Mouse (Mus musculus) cerebral cortex, adult 2 months (tissue): ENCODE measurements around the gene Fbxo31.

Source experiments
- WGBS: fragments of 180-500 bp; shearing (Covaris S2); methylation state at CpG from one replicate; pipeline ENCODE4 v1.1.7; 2018; 5-methylcytosine and 5-hydroxymethylcytosine counted together

Gene Fbxo31

GRCm38 (mm10) chr8:121588750-121589149 lies 10.1 kb upstream of the Fbxo31 start:
- 85% methylated on average over 4 of the region's 4 CpGs for WGBS

- WGBS = under 1% methylated on average over 47 of the region's 47 CpGs
Measured at GRCm38 (mm10) chr8:121585159-121585825, 6.7 kb upstream of the Fbxo31 start.

- WGBS = 38% methylated on average over 13 of the region's 13 CpGs
Measured at GRCm38 (mm10) chr8:121584730-121585129, 6.1 kb upstream of the Fbxo31 start.

GRCm38 (mm10) chr8:121583653-121584052 lies 5.0 kb upstream of the Fbxo31 start:
- 31% methylated on average over 8 of the region's 8 CpGs for WGBS

DNA sequence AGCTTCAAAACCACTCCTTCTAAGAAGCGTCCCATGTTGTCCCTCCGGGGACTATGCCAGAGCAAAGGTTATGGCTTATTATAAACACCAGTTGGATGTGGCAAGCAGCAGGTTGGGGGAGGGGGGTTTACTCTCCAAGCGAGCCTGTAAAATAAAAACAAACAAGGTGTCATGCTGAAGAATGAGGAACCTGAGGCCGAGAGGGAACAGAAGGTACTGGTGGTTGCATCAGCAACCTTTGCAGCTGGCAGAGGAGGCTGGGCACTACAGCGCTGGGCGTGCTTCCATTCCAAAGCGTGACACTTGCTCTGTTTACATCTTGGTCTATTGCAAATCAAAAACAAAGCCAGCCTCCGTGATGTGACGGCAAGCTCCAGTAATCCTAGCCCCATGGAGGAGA lies 1.9 kb upstream of the Fbxo31 start:
- WGBS = 48% methylated on average over 9 of the region's 9 CpGs

- WGBS = 1% methylated on average over 41 of the region's 44 CpGs
Measured at GRCm38 (mm10) chr8:121577751-121578675, 593 bp downstream of the Fbxo31 start.

DNA sequence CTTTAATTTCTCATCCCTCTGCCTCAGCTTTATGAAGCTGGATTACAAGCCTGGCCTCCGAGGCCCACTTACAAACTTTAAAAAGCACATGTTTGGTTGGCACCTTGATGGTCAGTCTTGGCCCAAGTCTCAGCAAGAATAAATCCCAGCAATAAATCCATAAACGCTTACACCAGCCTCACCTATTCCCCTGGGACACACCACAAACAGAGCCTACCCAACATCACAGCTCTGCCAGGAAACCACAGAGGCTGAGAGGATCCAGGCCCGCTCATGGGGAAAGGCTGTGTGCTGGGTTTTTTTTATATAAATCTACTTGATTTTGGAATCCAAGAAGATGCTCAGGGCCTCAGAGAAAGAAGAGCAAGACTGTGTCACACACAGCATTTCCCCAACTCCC lies 2.9 kb downstream of the Fbxo31 start:
- 74% methylated on average over 3 of the region's 3 CpGs for WGBS

DNA sequence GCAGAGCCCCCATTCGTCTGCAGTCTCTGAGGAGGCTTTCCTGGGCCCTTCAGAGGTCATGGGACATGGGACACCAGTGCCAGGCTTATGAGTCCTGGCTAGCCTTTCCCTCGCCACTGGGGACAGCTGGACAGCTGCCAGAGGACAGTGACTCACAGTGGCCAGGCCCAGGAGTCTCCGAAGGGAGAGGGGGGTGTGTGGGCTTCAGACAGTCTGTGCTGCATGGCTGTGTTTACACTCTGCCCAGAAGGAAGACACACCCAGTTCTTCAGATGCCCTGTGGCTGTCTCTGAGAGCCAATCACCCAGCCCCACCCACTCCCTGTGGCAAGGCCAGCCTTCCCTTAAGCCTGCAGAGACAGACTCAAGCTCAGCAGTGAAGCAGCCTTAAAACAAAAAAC lies 5.3 kb downstream of the Fbxo31 start:
- 19% methylated on average over 3 of the region's 3 CpGs for WGBS

- 83% methylated on average over 7 of the region's 7 CpGs for WGBS
Measured at GRCm38 (mm10) chr8:121572121-121572520, 6.5 kb downstream of the Fbxo31 start.

- 65% methylated on average over 17 of the region's 17 CpGs for WGBS
Measured at GRCm38 (mm10) chr8:121570801-121571200, 7.8 kb downstream of the Fbxo31 start.

- WGBS = 64% methylated on average over 21 of the region's 21 CpGs
Measured at GRCm38 (mm10) chr8:121570335-121570734, 8.3 kb downstream of the Fbxo31 start.

DNA sequence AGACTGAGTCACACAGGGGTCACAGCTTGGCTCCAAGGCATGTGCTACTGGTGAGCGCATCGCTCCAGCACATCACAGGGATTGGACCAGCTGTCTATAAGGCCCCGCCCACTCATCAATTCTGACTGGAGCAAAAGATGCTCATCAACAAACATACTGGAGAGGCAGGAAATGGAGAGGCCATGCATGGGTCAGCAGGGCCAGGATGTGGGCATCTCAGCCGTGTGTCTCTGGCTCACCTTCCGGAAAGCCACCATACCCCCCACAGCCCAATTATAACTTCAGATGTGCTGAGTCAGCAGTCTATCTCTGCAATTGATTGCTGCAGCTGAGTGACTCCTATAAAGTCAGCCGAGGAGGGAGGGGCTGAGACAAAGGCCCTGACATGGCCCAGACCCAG lies 10.3 kb downstream of the Fbxo31 start:
- 70% methylated on average over 6 of the region's 6 CpGs for WGBS

DNA sequence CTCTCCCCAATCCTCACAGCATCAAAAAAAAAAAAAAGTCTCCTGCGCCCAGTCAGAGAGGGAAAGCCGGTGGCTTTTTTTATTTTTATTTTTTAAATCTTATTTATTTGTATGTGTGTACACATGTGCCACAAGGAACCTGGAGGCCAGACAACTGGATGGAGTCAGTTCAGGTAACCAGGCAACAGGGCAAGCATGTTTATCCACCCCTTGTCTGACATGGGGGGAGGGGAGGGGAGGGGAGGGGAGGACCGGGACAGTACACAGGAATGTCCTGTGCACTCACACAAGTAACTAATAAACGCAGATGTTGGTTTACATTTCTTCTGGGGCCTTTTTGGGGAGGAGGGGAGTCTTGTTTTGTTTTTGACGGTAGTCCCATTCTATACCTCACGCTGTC lies 14.9 kb downstream of the Fbxo31 start:
- WGBS = 74% methylated on average over 6 of the region's 6 CpGs

GRCm38 (mm10) chr8:121562941-121563351 lies 15.7 kb downstream of the Fbxo31 start:
- 47% methylated on average over 9 of the region's 9 CpGs for WGBS

DNA sequence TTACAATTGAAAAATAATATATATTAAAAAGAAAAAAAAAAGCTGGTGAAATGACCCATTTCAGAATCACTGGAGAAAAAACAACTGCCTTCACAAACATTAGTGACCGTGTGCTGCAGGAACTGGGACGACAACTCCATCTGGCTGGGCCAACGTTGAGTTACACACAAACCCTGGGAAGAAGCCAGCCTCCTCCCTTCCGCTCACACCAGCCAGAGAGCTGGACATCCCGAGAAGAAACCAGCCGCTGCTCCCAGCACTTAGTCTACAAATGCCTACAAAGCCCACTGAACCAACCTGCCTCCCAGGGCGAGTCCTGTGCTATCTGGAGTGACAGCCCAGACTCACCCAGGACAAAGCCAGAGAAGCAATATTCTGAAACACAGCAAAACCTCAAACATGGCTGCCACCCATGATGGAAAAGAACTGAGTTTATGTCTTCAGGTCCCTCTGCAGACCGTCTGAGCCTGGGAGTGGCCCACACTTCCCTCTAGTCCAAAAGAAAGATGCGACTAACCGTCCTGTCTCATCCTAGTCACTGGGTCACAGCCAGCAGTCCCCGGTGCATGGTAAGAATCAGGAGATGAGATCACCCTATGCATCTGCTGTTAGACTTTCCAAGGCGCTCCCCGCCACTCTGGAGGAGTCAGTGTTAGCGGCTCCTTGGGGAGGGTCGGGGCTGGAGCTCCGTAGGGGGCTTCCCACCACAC lies 16.8 kb downstream of the Fbxo31 start:
- 38% methylated on average over 16 of the region's 16 CpGs for WGBS

- 91% methylated on average over 7 of the region's 7 CpGs for WGBS
Measured at GRCm38 (mm10) chr8:121560432-121561100, 18.0 kb downstream of the Fbxo31 start.

DNA sequence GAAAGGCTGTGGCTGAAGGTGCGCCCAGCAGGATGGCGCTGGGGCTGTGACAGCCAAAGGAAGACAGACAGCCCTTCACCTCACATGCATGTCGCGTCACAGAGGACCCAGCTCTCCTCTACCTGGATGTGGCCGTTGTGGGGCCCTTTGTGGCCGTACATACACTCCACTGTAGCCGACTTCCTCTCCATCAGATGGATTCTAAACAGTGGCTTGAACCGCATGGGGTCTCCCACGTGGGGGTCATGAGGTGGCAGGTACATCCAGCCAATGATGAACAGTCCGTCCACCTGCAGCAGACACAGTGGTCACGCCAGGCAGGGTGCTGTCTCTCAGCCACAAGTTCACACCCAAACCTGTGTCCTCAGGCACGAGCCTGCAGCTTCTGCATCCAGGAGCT lies 18.8 kb downstream of the Fbxo31 start:
- WGBS = 94% methylated on average over 12 of the region's 12 CpGs

GRCm38 (mm10) chr8:121558538-121558937 lies 20.1 kb downstream of the Fbxo31 start:
- 90% methylated on average over 16 of the region's 16 CpGs for WGBS

- 93% methylated on average over 11 of the region's 11 CpGs for whole genome bisulfite sequencing
Measured at GRCm38 (mm10) chr8:121557746-121558145, 20.9 kb downstream of the Fbxo31 start.

GRCm38 (mm10) chr8:121553831-121554475 lies 24.7 kb downstream of the Fbxo31 start:
- 65% methylated on average over 32 of the region's 32 CpGs for WGBS

- WGBS = 65% methylated on average over 9 of the region's 9 CpGs
Measured at GRCm38 (mm10) chr8:121552506-121552905, 26.1 kb downstream of the Fbxo31 start.
